In genomic region chr12:77715506-77715905, GRCm38 (mm10) we compare ENCODE assay signal across 12 mouse cellular contexts.
"Had no signal": no experiment of that assay in that cellular context is flagged by ENCODE, and none has a peak within 500 bp of the region (broad histone marks: within the 10 kb centered on the region; RNA-seq: fewer than 3 reads in every experiment).

No protein-coding gene starts in this region.

- H3K9ac ChIP-seq: limb, embryonic 12.5 days; liver, embryonic 14.5 days had no signal

- H3K36me3 ChIP-seq: limb, embryonic 12.5 days had no signal

- H3K4me2 ChIP-seq: limb, embryonic 12.5 days had no signal

- H3K4me1 ChIP-seq: limb, embryonic 12.5 days had no signal

- H3K27me3 ChIP-seq: limb, embryonic 12.5 days had no signal

- DNase-seq: kidney, adult 11 months; kidney, adult 9 months; kidney, postnatal 36 days; lung, adult 18-20 months; right cerebral cortex, adult 18-20 months; right cerebral cortex, postnatal 25 days; spleen, adult 18-20 months; thymus, adult 2 months; thymus, postnatal 36 days had no signal

- H3K4me3 ChIP-seq: limb, embryonic 12.5 days had no signal

- H3K9me3 ChIP-seq: limb, embryonic 12.5 days had no signal

- H3K27ac ChIP-seq: kidney, postnatal 0 days; limb, embryonic 12.5 days; liver, embryonic 14.5 days had no signal
